Mouse (Mus musculus) c-Kit-positive CD71-negative TER-119-negative erythroid progenitor cells, embryonic 14.5 days (primary cell): ENCODE measurements around the gene B3gnt9.

ENCODE experiments used
- DNase-seq: peaks from one replicate; pipeline ENCODE4 v3.0.0-alpha.2; 2013; ENCODE audit warnings: low read depth

The B3gnt9 gene

DNA sequence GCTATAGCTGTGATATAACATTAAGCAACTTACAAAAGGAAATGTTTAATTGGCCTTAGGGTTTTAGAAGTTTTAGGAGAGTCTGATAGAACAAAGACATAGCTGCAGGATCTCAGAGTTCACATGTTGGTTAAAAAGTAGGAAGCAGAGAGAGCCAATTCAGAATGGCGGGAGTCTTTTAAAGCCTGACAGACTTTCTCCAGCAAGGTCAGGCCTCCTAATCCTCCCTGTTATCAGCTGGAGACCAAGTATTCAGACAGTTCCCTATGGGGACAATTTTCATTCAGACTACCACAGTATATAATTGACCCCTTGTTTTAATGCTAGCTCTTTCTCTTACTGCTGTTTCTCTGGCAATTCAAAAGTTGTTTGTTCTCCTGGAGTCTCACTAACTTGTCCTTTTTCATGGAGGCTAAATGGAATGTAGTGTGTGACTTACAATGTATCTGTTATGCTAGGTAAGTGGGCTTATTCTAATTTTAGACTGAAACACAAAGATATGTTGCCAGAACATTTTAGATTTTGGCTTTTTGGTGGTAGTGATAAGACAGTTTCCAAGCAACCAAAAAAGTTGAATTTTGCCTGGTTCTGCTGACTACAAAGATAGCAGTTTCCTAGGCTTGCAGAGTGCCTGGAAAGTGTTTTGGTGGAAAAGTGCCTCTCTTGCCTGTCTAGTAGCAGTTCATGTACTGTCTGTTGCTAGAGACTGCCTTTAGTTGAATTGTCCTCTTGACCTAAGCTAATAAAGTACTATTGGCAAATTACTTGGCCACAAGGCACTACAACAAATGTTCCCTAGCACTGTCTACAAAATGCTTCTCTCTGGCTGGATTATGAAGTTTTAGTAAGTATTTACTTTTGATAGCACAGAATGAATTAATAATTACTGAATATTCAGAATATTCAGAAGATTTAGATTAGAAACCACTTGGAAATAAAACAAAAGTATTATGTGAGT lies 45.5 kb downstream of the B3gnt9 start:
- DNase-seq: no peak

DNA sequence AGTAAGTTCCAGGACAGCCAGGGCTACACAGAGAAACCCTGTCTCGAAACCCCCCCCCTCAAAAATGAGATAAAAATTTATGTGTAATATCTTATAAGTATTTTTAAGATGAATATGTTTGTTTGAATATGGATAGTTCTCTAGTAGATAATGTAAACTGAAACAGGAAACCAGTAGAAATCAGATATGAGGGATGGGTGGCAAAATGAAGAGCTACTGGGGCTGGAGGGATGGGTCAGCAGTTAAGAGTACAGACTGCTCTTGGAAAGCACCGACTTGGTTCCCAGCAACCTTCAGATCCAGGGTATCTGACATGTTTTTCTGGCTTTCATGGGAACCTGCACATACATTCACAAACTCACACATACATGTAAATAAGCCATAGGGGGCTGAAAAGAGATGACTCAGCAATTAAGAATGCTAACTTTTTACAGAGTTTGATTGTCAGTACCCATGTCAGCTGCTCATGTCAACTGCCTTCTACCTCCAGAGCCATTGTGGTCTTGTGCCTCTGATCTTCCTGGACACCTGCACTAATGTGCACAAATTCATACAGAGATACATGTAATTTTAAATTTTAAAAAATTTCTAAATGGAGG lies 47.2 kb downstream of the B3gnt9 start:
- DNase-seq: no peak

DNA sequence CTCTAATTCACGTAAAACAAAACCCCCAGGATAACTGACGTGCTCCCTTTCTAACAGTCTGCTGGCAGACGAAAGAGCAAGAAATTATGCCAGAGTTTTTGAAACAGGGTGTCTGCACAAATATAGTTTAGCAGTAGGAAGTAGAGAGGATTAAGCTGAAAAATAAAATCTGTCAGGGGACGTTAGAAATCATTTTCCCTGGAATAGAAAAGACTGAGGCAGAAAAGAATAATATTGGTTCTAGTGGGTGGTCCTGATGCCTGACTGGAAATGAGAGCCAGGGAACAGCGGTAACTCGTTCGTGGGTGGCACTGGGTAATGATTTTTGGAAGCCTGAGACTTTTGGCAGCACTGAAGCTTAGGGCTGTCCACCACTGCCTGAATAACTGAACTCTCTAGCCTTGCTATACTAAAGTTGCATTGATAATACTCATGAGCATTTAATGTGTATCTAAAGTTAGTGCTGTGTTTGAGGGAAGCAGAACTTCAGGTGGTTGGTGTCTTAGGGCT lies 48.1 kb downstream of the B3gnt9 start:
- no peak for DNase-seq

DNA sequence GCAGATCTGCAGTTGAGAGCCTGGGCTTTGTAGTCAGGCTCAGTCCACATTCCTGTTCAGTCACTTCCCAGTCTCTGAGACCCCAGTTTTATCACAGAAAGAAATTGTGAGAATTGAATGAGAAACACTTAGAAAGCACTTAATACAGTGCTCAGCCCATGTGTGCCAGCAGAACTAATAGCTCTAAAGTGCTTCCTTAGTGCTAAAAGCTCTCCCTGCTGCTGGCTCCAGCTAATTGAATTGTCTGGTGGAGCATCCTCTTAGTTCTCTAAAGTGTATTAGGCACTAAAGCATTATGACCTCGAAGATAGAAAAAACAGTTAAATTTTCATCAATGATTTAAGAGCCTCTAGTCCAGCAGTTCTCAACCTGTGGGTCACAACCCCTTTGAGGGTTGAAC lies 49.2 kb downstream of the B3gnt9 start:
- no peak for DNase-seq
